Mouse (Mus musculus) MN1 (cell line): ENCODE results near the gene Rapgef4.

Experiments
- DNase-seq: peaks from one replicate; pipeline ENCODE4 v3.0.0-alpha.2; 2016; ENCODE audit warnings: low spot score

Rapgef4 gene

GRCm38 (mm10) chr2:72148647-72149046 is 167.6 kb downstream of the Rapgef4 start:
- DNase-seq = no peak

DNA sequence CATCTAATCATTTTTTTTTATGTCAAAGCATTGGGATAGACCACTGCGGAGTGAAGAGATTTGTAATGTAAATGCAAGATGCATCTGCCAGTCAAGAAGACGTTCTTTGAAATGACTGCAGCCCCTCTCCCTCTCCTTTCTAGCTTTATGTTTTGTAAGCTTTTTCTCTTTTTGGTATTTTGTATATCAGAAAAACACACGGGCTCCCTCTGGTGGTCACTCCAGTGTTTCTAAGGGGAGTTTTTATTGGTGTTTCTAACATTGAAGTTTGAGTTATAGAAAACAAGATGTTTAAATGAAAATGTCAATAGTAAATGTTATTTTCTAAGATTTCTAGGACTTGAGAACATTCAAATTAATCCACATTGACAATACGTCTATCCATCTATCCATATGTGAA is 168.0 kb downstream of the Rapgef4 start:
- DNase-seq = peak; percentile 36

GRCm38 (mm10) chr2:72151792-72152554 is 170.9 kb downstream of the Rapgef4 start:
- no peak for DNase-seq

GRCm38 (mm10) chr2:72152746-72153145 is 171.7 kb downstream of the Rapgef4 start:
- no peak for DNase-seq

DNA sequence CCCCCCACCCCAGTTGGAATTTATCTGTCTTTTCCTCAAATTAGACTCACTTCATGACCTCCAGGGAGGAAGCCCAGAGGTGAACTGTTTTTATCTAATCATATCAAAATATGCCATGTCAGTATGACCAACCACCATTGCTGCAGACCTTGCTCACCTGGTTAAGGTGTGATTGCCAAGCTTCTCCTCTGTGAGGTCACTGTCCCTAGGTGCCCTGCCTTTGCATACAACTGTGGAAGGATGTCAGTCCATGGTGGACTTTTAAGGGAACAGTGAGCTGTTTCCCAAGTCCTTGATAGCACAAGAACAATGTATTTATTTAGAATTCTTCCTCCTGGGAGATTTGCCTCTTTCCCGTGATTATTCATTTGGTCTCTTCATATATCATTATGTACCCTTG is 172.8 kb downstream of the Rapgef4 start:
- no peak for DNase-seq

DNA sequence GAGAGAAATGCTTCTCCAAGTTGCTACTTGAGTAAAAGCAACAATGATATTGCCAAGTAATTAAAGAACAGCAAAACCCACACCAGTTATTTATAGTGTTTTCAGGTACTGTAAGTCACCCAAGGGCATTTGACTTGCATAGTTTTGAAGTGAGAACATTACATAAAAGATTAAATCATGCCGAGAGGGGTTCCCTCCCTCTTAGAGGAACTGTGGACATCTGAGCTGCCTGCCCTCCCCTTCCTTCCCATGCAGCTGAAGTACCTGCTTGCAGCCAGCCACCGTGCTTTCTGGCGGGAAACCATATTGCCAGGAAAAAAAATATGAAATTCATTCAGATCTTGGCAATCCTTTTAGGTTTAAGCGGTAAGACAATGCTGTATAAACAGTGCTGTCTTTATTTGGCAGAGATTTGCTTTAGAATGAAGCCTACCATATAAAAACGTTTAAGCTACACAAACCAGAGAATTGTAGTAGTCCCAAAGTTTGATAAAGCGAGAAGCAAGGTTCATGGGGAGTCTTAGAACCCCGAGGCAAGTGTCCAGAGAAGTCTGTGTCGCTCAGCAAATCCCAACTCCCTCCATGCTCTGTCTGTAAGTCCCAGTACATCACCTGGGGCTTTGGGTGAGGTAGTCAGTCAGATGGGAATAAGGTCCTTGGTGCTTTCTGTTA is 174.2 kb downstream of the Rapgef4 start:
- DNase-seq = no peak

DNA sequence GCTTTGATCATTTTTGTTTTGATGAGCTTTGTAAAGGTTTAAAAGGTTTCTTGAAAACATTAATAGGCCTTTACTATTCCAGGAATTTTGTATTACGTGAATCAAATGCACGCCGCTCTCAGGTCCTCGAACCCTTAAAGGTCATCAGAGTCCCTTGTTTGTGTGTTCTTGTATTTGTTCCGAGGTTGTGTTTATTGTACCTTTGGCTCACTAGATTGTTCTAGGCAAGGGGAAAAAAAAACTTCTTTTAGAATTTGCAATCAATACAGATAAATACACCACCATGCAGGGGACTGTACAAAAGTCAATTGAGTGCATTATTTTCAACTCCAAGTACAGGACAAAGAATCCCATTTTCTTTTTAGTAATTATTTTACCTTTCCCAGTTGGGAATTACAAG is 175.4 kb downstream of the Rapgef4 start:
- no peak for DNase-seq

- no peak for DNase-seq
Observed at GRCm38 (mm10) chr2:72157561-72157960, 176.5 kb downstream of the Rapgef4 start.

DNA sequence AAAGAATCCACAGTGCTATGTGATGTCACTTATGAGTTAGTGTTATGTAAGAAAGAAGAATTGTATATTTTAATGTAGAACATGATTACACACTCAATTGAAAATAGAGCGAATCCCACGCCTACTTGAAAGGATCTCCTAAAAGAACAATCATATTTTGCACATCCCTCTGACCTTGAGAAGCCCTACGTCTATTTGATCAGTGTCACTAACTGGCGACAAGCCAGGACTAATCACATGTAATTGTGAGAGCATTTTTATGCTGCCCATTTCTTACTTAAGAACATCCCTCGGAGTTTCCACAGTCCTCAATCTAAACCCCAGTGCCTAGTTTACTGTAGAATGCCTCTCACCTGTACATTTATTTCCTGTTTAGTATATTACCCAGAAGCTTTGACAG is 177.0 kb downstream of the Rapgef4 start:
- no peak for DNase-seq

GRCm38 (mm10) chr2:72158691-72159225 is 177.7 kb downstream of the Rapgef4 start:
- no peak for DNase-seq

GRCm38 (mm10) chr2:72159281-72159680 is 178.2 kb downstream of the Rapgef4 start:
- DNase-seq = no peak

- DNase-seq = no peak
Observed at GRCm38 (mm10) chr2:72165136-72165854, 184.3 kb downstream of the Rapgef4 start.

DNA sequence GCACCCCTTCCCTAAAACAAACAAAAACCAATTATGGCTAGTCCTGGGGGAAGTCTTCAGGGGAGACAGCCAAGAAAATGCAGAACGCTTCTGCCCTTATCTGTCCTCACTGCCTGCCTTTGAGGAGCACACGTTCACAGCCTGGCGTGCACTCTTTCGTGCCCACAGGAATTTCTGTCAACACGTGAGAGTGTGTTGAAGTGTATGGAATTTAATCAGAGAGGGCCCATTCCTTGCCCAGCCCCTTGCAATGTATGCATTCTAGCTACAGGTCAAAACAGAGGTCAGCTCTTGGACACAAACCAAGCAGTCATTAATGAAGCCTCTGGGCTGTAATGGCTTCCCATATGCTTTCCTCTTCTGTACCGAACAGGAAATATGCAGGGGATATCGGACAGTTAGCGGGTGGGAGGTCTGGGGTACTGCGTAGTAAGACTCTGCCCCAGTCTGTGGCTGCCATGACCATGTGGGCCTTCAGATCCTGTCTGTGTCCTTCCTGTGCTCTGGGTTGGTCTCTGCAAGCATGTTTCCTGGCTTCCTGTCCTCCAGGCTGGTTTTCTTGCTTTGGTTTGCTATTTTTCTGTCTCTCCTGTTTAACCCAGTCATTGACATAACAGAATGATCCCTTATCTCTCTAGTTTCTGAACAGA is 188.5 kb downstream of the Rapgef4 start:
- no peak for DNase-seq

DNA sequence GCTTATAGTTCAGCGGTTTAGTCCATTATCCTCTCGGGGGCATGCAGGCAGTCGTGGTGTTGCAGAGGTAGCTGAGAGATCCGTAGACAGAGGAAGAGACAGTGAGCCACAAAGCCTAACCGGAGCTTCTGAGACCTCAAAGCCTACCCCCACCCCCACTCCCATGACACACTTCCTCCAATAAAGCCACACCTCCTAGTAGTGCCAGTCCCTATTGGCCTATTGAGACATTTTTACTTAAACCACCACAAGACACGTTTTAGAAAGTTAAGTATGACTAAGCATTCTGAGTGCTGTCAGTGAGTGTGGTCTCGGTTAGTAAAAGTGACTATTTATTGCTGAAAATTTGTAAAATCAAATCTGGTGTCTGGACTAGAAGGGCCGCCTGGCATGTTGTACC is 189.5 kb downstream of the Rapgef4 start:
- no peak for DNase-seq

DNA sequence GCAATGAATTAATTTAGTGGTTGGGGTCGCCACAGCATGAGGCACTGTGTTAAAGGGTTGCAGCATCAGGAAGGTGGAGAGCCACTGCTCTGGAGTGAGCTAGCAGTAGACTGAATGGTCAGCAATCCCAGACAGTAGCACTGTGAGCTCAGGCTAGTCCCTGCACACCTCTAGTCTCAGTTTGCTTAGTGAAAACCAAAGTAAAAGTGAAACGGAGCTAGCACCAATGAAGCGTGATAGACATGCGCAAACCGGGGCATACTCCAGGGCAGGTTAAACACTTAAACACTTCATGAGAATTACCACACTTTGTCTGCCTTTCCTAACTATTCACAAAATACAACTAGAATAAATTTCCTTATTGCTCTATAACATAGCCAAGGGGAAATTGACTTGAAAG is 190.2 kb downstream of the Rapgef4 start:
- DNase-seq = no peak

DNA sequence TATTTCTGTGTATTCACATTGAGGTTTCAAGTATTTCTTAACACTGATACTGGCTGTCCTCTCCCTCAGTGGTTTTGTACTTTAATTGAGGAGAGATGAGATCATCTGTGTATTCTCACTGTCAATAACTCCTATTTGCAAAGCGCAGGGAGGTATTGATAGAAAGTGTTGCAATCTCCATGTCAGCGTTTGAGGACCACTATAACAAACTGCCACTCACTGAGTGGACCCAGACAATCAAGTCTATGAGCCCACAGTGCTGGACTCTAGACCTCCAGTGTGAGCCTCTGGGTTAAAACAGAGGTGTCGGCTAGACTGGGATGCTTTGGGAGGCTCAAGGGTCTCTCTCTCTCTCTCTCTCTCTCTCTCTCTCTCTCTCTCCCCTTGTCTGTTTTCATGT is 192.0 kb downstream of the Rapgef4 start:
- no peak for DNase-seq

- no peak for DNase-seq
Observed at GRCm38 (mm10) chr2:72173844-72174243, 192.8 kb downstream of the Rapgef4 start.

- DNase-seq = no peak
Observed at GRCm38 (mm10) chr2:72175536-72175935, 194.5 kb downstream of the Rapgef4 start.

DNA sequence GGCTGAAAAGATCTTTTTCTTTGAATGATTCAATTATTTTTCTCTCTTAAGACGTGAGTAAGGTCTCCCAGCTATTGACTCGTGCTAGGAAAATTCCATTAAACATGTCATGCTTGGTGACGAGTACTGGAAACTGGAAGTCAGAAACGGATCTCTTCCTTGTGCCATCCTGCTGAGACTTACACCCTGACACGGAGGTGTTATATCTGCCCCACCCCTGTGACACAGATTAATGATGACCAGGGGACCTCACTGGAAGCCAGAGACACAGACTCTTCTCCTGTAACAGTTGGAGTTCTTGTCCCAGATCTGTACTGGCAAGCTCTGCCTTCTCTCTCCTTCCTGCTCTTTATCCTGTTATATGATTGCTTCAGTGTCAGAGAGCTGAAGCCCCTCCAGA is 194.9 kb downstream of the Rapgef4 start:
- DNase-seq = no peak

DNA sequence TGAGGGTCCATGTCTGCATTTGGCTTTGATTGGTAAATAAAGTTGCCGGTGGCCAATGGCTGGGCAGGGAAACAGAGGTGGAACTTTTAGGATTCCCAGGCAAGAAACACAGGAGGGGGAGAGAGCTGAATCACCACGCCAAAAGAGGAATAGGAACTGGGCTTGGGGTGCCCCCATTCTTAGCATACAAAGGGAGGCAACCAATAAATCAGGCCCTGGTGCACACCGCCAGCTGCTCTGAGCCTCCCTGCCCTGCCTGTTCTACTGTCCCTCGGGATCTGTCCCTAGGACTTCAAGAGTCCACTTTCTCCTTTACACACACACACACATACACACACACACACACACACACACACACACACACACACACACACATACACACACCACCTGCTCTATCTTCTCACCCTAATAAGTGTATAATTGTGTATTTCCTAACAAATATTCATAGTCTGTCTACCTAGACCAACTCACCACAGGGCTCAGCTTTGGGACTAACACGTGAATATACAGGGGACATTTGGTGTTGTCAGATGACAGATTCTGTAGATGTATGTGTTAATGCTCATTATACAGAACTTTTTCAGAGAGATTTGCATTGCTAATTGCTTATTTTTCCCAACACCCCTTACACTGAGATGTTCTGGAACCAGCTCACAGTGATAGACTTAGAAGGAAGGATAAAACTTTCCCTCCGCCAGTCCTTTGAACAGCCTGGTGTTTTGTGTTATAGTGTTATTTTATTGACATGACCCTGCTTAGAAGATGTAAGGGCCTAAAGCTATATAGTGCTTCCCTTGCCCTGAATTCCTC is 196.4 kb downstream of the Rapgef4 start:
- no peak for DNase-seq

DNA sequence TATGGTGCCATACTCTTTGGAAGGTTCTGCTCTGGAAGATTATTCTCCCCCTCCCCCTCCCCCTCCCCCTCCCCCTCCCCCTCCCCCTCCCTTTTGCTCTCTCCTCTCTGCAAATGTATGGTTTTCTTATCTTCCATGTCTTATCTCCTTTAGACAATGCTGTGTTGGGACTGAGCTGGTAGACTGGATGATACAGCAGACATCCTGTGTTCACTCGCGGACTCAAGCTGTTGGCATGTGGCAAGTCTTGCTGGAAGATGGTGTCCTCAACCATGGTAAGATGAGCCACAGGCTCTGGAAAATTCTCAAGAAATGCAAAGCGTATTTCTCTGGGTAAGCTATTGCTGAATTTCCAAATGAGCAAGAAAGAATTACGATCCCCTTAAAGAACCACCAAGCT is 197.0 kb downstream of the Rapgef4 start:
- DNase-seq = no peak
